Mouse (Mus musculus): ENCODE measurements around the gene Hdac7.

The Hdac7 gene

GRCm38 (mm10) chr15:97831987-97832640 is 12.2 kb downstream of the Hdac7 start:
- DNase-seq (ENCODE audit: low spot score): peak; percentile 62

GRCm38 (mm10) chr15:97831242-97831986 is 12.9 kb downstream of the Hdac7 start:
- DNase-seq (ENCODE audit: low spot score): peak; percentile 85

- DNase-seq (ENCODE audit: low spot score): peak; percentile 57
Measured at GRCm38 (mm10) chr15:97830788-97831241, 13.5 kb downstream of the Hdac7 start.

GRCm38 (mm10) chr15:97830253-97830787 is 14.0 kb downstream of the Hdac7 start:
- no peak for DNase-seq (ENCODE audit: low spot score)

- no peak for DNase-seq (ENCODE audit: low spot score)
Measured at GRCm38 (mm10) chr15:97829432-97829831, 14.9 kb downstream of the Hdac7 start.

GRCm38 (mm10) chr15:97828901-97829338 is 15.4 kb downstream of the Hdac7 start:
- peak; percentile 35 for DNase-seq (ENCODE audit: low spot score)

GRCm38 (mm10) chr15:97828221-97828842 is 16.0 kb downstream of the Hdac7 start:
- DNase-seq (ENCODE audit: low spot score): no peak

GRCm38 (mm10) chr15:97827401-97827800 is 16.9 kb downstream of the Hdac7 start:
- no peak for DNase-seq (ENCODE audit: low spot score)

GRCm38 (mm10) chr15:97826588-97827261 is 17.6 kb downstream of the Hdac7 start:
- DNase-seq (ENCODE audit: low spot score): no peak

GRCm38 (mm10) chr15:97825941-97826587 is 18.2 kb downstream of the Hdac7 start:
- DNase-seq (ENCODE audit: low spot score): no peak

GRCm38 (mm10) chr15:97825071-97825940 is 19.0 kb downstream of the Hdac7 start:
- DNase-seq (ENCODE audit: low spot score): peak; percentile 47

GRCm38 (mm10) chr15:97824042-97824441 is 20.3 kb downstream of the Hdac7 start:
- no peak for DNase-seq (ENCODE audit: low spot score)

- no peak for DNase-seq (ENCODE audit: low spot score)
Measured at GRCm38 (mm10) chr15:97823479-97823878, 20.8 kb downstream of the Hdac7 start.

GRCm38 (mm10) chr15:97822545-97823228 is 21.6 kb downstream of the Hdac7 start:
- no peak for DNase-seq (ENCODE audit: low spot score)

GRCm38 (mm10) chr15:97821983-97822363 is 22.3 kb downstream of the Hdac7 start:
- DNase-seq (ENCODE audit: low spot score): no peak

GRCm38 (mm10) chr15:97821321-97821982 is 22.9 kb downstream of the Hdac7 start:
- DNase-seq (ENCODE audit: low spot score): peak; percentile 54

- DNase-seq (ENCODE audit: low spot score): no peak
Measured at GRCm38 (mm10) chr15:97819937-97820336, 24.4 kb downstream of the Hdac7 start.

- DNase-seq (ENCODE audit: low spot score): no peak
Measured at GRCm38 (mm10) chr15:97816199-97816994, 27.9 kb downstream of the Hdac7 start.

GRCm38 (mm10) chr15:97815254-97815653 is 29.0 kb downstream of the Hdac7 start:
- DNase-seq (ENCODE audit: low spot score): no peak
